Mouse (Mus musculus): Measurements from ENCODE around the gene Gm17349.

DNA sequence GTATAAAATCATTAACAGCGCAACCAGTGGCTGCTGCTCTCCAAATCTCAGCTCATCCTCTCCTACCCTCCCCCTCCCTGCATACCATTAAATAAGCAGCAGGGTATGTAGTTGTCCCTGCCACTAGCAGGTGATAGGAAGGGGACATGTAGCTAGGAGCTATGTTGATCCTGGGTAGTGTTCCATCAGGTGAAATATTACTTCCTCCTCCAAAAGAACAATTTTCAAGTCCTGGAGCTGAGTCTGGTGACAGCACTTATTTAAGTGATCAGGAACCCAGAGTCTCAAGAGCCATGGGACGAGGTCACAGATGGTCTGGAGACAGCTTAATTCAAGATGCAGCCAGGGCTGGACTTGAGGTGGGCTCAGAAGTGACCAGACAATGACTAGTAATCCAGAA is 30.3 kb upstream of the Gm17349 start:
- TF ChIP-seq CTCF (IDR thresholded peaks at IDR 0.05; ENCODE audit: insufficient read depth, low read depth, low read length) = no peak
- TF ChIP-seq POLR2A (IDR thresholded peaks at IDR 0.05; ENCODE audit: insufficient read depth, low read depth, low read length) = no peak
